Mouse (Mus musculus) embryonic facial prominence, embryonic 11.5 days (tissue): ENCODE measurements around the gene Foxa3. TPM values are rescaled to one million over a fixed set of nuclear protein-coding genes. Genes with fewer than 3 reads are reported as not detected.

Experiments used
- ATAC-seq: fragments of 200-750 bp; cut with Nextera tagmentation; replicated peaks from 2 replicates; pipeline ENCODE4 v1.8.0; 2017; ENCODE audit warnings: low read depth; ENCODE audit not compliant: insufficient number of reproducible peaks, low FRiP score, low TSS enrichment
- DNase-seq: peaks from one replicate; pipeline ENCODE4 v3.0.0-alpha.2; 2015; ENCODE audit warnings: low spot score
- H3K27ac ChIP-seq: fragments of 300-500 bp; sonication (generic); replicated peaks from 2 replicates; pipeline ENCODE4 v1.5.1; 2014; ENCODE audit warnings: mild to moderate bottlenecking, low read depth, low read length, control low read depth
- H3K27me3 ChIP-seq: fragments of 300-500 bp; sonication (generic); 2 replicates; pipeline ENCODE4 v1.6.1; 2014; ENCODE audit warnings: mild to moderate bottlenecking, low read length, moderate library complexity, mixed read lengths; ENCODE audit not compliant: control insufficient read depth, insufficient read depth
- H3K36me3 ChIP-seq: fragments of 300-500 bp; sonication (generic); replicated peaks from 2 replicates; pipeline ENCODE4 v1.6.1; 2014; ENCODE audit warnings: low read depth, mild to moderate bottlenecking, low read length, moderate library complexity, mixed read lengths; ENCODE audit not compliant: control insufficient read depth, insufficient read depth
- H3K4me1 ChIP-seq: fragments of 300-500 bp; sonication (generic); 2 replicates; pipeline ENCODE4 v1.6.1; 2014; ENCODE audit warnings: low read length, mixed read lengths; ENCODE audit not compliant: control insufficient read depth, insufficient read depth
- H3K4me2 ChIP-seq: fragments of 300-500 bp; sonication (generic); 2 replicates; pipeline ENCODE4 v1.6.1; 2014; ENCODE audit warnings: low read depth, mild to moderate bottlenecking, control low read depth, low read length, moderate library complexity
- H3K4me3 ChIP-seq: fragments of 300-500 bp; sonication (generic); 2 replicates; pipeline ENCODE4 v1.5.1; 2014; ENCODE audit warnings: low read depth, low read length, control low read depth
- H3K9ac ChIP-seq: fragments of 300-500 bp; sonication (generic); replicated peaks from 2 replicates; pipeline ENCODE4 v1.6.1; 2014; ENCODE audit warnings: mild to moderate bottlenecking, control low read depth, low read length
- H3K9me3 ChIP-seq: fragments of 300-500 bp; sonication (generic); replicated peaks from 2 replicates; pipeline ENCODE4 v1.6.1; 2016; ENCODE audit warnings: mild to moderate bottlenecking, low read length, inconsistent platforms, mixed read lengths; ENCODE audit not compliant: control insufficient read depth
- WGBS: fragments of 180-500 bp; shearing (Covaris S2); extraction: QIAGEN DNeasy Blood & Tissue Kit; methylation state at CpG from one replicate; pipeline ENCODE4 v1.1.7; 2014; 5-methylcytosine and 5-hydroxymethylcytosine counted together
- polyA plus RNA-seq: library from polyadenylated mRNA; unstranded; fragments of >200 nt; fragmentation: Nextera tagmentation; extraction: Ambion mirVana; gene quantifications from 2 replicates; pipeline ENCODE4 v1.2.1, GENCODE M21; 2014

Gene Foxa3
- polyA plus RNA-seq, 1 experiment from 2014 or later = not detected

- ATAC-seq (no peak), DNase-seq (no peak)
- Histone ChIP-seq H3K9me3 (no peaks in the 10 kb centered on the region), H3K4me2 (no peak overlapping the region), H3K36me3 (peaks cover under 1% of the 10 kb centered on the region; the same call in 1 of the 2 replicates), H3K27ac (no peak overlapping the region), H3K4me3 (no peak overlapping the region), H3K4me1 (no peaks in the 10 kb centered on the region), H3K9ac (no peak overlapping the region), H3K27me3 (no peaks in the 10 kb centered on the region)
- 90% methylated on average over 8 of the region's 8 CpGs for WGBS
Observed at GRCm38 (mm10) chr7:19055108-19055507, 31.8 kb upstream of the Foxa3 start.

GRCm38 (mm10) chr7:19054777-19055076 lies 31.4 kb upstream of the Foxa3 start:
- 69% methylated on average over 9 of the region's 9 CpGs for WGBS
- Histone ChIP-seq H3K27ac (no peak overlapping the region), H3K4me3 (no peak overlapping the region), H3K9ac (no peak overlapping the region), H3K9me3 (no peaks in the 10 kb centered on the region), H3K4me2 (no peak overlapping the region; the same call in 1 of the 2 replicates), H3K4me1 (no peaks in the 10 kb centered on the region), H3K36me3 (peaks cover 3% of the 10 kb centered on the region; the same call in 1 of the 2 replicates), H3K27me3 (no peaks in the 10 kb centered on the region)
- ATAC-seq = no peak
- DNase-seq = no peak

- Histone ChIP-seq H3K27me3 (no peaks in the 10 kb centered on the region), H3K9me3 (no peaks in the 10 kb centered on the region), H3K9ac (no peak within 1 kb of the TSS), H3K4me1 (no peaks in the 10 kb centered on the region), H3K36me3 (peaks cover 8% of the 10 kb centered on the region; the same call in 1 of the 2 replicates), H3K4me2 (no peak within 1 kb of the TSS; the same call in 1 of the 2 replicates), H3K4me3 (no peak within 1 kb of the TSS), H3K27ac (no peak within 1 kb of the TSS)
- peak; percentile 36; the same call in 1 of the 2 replicates for ATAC-seq
- peak; percentile 78 for DNase-seq
- WGBS = 24% methylated on average over 31 of the region's 33 CpGs
Observed at GRCm38 (mm10) chr7:19054047-19054776, 30.9 kb upstream of the Foxa3 start, which contains the start of gene Rsph6a. TSS of gene Rsph6a (plus strand) at chr7:19054690.

- Histone ChIP-seq H3K36me3 (peaks cover 9% of the 10 kb centered on the region; the same call in 1 of the 2 replicates), H3K4me3 (no peak overlapping the region), H3K27ac (no peak overlapping the region), H3K27me3 (no peaks in the 10 kb centered on the region), H3K9me3 (no peaks in the 10 kb centered on the region), H3K9ac (no peak overlapping the region), H3K4me1 (no peaks in the 10 kb centered on the region), H3K4me2 (no peak overlapping the region)
- WGBS = 87% methylated on average over 7 of the region's 7 CpGs
- DNase-seq (no peak), ATAC-seq (no peak)
Observed at GRCm38 (mm10) chr7:19053136-19053532, 29.8 kb upstream of the Foxa3 start.

- H3K36me3 ChIP-seq = peaks cover 9% of the 10 kb centered on the region; the same call in 1 of the 2 replicates
- H3K4me2 ChIP-seq = no peak overlapping the region
- no peak overlapping the region for H3K4me3 ChIP-seq
- no peak overlapping the region for H3K9ac ChIP-seq
- no peaks in the 10 kb centered on the region for H3K4me1 ChIP-seq
- no peaks in the 10 kb centered on the region for H3K27me3 ChIP-seq
- no peak overlapping the region for H3K27ac ChIP-seq
- no peaks in the 10 kb centered on the region for H3K9me3 ChIP-seq
- no peak for DNase-seq
- ATAC-seq = no peak
- 89% methylated on average over 15 of the region's 15 CpGs for WGBS
Observed at GRCm38 (mm10) chr7:19052345-19053135, 29.2 kb upstream of the Foxa3 start.

GRCm38 (mm10) chr7:19051161-19051560 lies 27.8 kb upstream of the Foxa3 start:
- ATAC-seq (no peak), DNase-seq (no peak)
- Histone ChIP-seq H3K9ac (no peak overlapping the region), H3K27ac (no peak overlapping the region), H3K27me3 (no peaks in the 10 kb centered on the region), H3K4me2 (no peak overlapping the region), H3K36me3 (peaks cover 11% of the 10 kb centered on the region; the same call in 1 of the 2 replicates), H3K9me3 (no peaks in the 10 kb centered on the region), H3K4me3 (no peak overlapping the region), H3K4me1 (no peaks in the 10 kb centered on the region)
- 65% methylated on average over 4 of the region's 4 CpGs for WGBS

GRCm38 (mm10) chr7:19050172-19050571 lies 26.8 kb upstream of the Foxa3 start:
- Histone ChIP-seq H3K9ac (no peak overlapping the region), H3K36me3 (peaks cover 15% of the 10 kb centered on the region; the same call in 1 of the 2 replicates), H3K27me3 (no peaks in the 10 kb centered on the region), H3K9me3 (no peaks in the 10 kb centered on the region), H3K4me1 (no peaks in the 10 kb centered on the region), H3K27ac (no peak overlapping the region), H3K4me3 (no peak overlapping the region), H3K4me2 (no peak overlapping the region)
- WGBS = 91% methylated on average over 8 of the region's 8 CpGs
- DNase-seq = no peak
- ATAC-seq = no peak

- no peak overlapping the region for H3K27ac ChIP-seq
- H3K27me3 ChIP-seq = no peaks in the 10 kb centered on the region
- no peaks in the 10 kb centered on the region for H3K9me3 ChIP-seq
- H3K9ac ChIP-seq = no peak overlapping the region
- no peak for ATAC-seq
- DNase-seq = no peak
- H3K4me1 ChIP-seq = no peaks in the 10 kb centered on the region
- no peak overlapping the region for H3K4me2 ChIP-seq
- 87% methylated on average over 5 of the region's 5 CpGs for WGBS
- H3K36me3 ChIP-seq = peaks cover 15% of the 10 kb centered on the region; the same call in 1 of the 2 replicates
- no peak overlapping the region for H3K4me3 ChIP-seq
Observed at GRCm38 (mm10) chr7:19049252-19049651, 25.9 kb upstream of the Foxa3 start.
